Mouse (Mus musculus) megakaryocyte, embryonic 14.5 days (primary cell): Measurements from ENCODE around the gene Vwde. TPM values are rescaled to one million over a fixed set of nuclear protein-coding genes. Genes with fewer than 3 reads are reported as not detected.

Experiments used
- H3K27me3 ChIP-seq: replicated peaks from 2 replicates; pipeline ENCODE3; 2012; ENCODE audit warnings: inconsistent platforms
- H3K36me3 ChIP-seq: replicated peaks from 2 replicates; pipeline ENCODE3; 2012; ENCODE audit warnings: low read length, inconsistent platforms, mixed read lengths
- H3K4me1 ChIP-seq: 2 replicates; pipeline ENCODE4 v1.6.1; 2012; ENCODE audit warnings: inconsistent platforms
- H3K4me3 ChIP-seq: replicated peaks from 2 replicates; pipeline ENCODE3; 2012; ENCODE audit warnings: moderate library complexity, mild to moderate bottlenecking, inconsistent platforms
- H3K9me3 ChIP-seq: 2 replicates; pipeline ENCODE4 v1.6.1; 2012; ENCODE audit warnings: inconsistent platforms
- FLI1 ChIP-seq: IDR thresholded peaks from 2 replicates; pipeline ENCODE4 v1.6.1; 2012; ENCODE audit warnings: low read length, inconsistent platforms, mixed read lengths
- GATA1 ChIP-seq: IDR thresholded peaks from 3 replicates; pipeline ENCODE4 v1.6.1; 2012; ENCODE audit warnings: mixed read lengths, low read length, inconsistent platforms, borderline replicate concordance
- polyA plus RNA-seq: library from polyadenylated mRNA; stranded (reverse); fragments of >175 nt; gene quantifications from 2 replicates; pipeline ENCODE4 v1.2.3, GENCODE M21; 2012; ENCODE audit warnings: low replicate concordance; ENCODE audit not compliant: insufficient read depth

Vwde gene
- polyA plus RNA-seq, 1 experiment: not detected

DNA sequence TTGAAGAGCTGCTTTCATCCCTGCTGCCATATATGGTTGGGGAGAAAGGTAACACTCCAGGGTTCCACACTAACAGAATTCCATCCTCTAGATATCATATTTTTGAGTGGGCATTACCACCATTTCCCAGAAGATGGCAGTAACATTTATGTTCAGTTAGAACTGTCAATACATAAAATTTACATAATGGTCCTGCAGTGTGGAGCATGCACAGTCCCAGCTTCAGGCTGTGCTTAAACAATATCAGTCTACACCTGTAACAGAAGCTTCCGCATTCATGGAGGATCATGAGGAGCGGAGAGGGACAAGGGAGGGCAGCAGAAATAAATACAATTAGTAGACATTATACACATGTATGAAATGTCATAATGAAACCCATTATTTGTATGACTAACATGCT is 65.3 kb downstream of the Vwde start:
- no peak overlapping the region for H3K4me3 ChIP-seq
- H3K4me1 ChIP-seq: no peaks in the 10 kb centered on the region; the same call in 1 of the 2 replicates
- TF ChIP-seq FLI1 (no peak), GATA1 (no peak)
- no peaks in the 10 kb centered on the region for H3K36me3 ChIP-seq
- H3K27me3 ChIP-seq: no peaks in the 10 kb centered on the region
- peaks cover under 1% of the 10 kb centered on the region for H3K9me3 ChIP-seq

DNA sequence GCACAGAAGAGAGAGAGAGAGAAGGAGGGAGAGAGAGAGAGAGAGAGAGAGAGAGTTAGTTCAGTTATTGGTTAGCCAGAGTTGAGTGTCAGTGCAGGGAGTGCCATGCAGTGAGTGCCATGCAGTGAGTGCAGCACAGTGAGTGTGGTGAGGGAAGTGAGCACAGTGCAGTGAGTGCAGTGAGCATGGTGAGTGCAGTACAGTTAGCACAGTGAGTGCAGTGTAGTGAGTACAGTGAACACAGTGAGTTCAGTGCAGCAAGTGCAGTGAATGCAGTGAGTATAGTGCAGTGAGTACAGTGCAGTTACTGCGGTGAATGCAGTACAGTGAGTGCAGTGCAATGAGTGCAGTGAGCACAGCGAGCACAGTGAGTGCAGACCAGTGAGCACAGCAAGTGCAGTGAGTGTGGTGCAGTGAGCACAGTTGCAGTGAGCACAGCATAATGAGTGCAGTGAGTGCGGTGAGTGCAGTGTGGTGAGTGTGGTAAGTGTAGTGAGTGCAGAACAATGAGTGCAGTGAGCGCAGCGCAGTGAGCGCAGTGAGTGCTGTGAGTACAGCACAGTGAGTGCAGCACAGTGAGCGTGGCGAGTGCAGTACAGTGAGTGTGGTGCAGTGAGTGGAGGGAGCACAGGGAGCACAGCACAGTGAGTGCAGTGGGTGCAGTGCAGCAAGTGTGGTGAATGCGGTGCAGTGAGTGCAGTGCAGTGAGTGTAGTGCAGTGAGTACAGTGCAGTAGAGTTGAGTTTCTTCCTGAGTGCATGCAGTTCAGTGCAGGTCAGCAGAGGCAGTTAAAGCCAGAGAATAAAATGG is 70.7 kb downstream of the Vwde start:
- H3K36me3 ChIP-seq: no peaks in the 10 kb centered on the region
- peaks cover 3% of the 10 kb centered on the region for H3K27me3 ChIP-seq
- TF ChIP-seq FLI1: no peak
- no peak; the same call in 2 of the 3 replicates for TF ChIP-seq GATA1
- peaks cover 6% of the 10 kb centered on the region; the same call in 1 of the 2 replicates for H3K4me1 ChIP-seq
- H3K9me3 ChIP-seq: peaks cover 8% of the 10 kb centered on the region
- H3K4me3 ChIP-seq: peak overlapping the region; percentile 86

DNA sequence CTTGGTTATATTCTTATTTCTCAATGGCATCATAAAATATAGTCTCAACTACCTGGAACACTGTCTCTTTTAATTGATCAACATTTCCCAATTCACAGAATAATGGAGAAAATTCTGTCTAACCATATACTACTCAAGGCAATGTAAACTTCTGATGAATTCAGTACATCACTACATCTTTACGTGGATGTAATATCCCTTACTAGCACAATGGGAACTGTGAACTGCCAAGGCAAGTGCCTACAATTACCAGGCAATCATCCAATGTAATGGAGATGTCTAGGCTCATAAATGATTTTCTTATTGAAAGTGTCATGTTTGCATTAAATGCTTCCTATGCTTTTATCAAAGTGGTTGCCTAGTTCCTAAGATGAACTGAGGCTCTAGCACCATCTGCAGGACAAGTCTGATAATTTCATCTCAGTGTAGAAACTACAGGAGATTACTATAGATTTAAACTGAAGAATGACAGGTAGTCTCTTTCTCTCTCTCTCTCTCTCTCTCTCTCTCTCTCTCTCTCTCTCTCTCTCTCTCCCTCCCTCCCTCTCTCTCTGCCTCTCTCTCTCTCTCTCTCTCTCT is 72.6 kb downstream of the Vwde start:
- Histone ChIP-seq H3K36me3 (no peaks in the 10 kb centered on the region), H3K4me1 (peaks cover 6% of the 10 kb centered on the region; the same call in 1 of the 2 replicates), H3K4me3 (no peak overlapping the region), H3K9me3 (peaks cover 8% of the 10 kb centered on the region), H3K27me3 (peaks cover 3% of the 10 kb centered on the region)
- no peak for TF ChIP-seq FLI1
- TF ChIP-seq GATA1: no peak

DNA sequence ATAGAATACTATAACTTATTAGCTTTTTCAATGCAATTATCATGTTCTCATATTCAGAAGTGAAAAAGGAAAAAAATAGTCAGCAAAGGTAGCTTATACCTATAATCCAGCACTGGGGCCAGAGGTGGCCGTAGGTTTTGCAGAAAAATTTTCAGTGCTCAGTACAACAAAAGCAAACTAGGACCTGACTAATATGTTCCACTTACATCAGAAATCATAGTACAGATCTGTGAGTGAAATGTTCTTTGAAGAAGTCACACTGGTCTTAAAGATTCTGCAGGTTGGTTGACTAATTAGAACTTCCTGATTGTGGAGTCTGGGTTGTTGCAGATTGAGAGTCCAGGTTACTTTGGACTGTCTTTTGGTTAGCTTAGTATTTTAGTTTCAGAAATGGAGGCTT is 87.5 kb downstream of the Vwde start:
- Histone ChIP-seq H3K36me3 (no peaks in the 10 kb centered on the region), H3K27me3 (no peaks in the 10 kb centered on the region), H3K4me3 (no peak overlapping the region), H3K9me3 (peaks cover 15% of the 10 kb centered on the region), H3K4me1 (no peaks in the 10 kb centered on the region)
- no peak for TF ChIP-seq FLI1
- no peak for TF ChIP-seq GATA1

DNA sequence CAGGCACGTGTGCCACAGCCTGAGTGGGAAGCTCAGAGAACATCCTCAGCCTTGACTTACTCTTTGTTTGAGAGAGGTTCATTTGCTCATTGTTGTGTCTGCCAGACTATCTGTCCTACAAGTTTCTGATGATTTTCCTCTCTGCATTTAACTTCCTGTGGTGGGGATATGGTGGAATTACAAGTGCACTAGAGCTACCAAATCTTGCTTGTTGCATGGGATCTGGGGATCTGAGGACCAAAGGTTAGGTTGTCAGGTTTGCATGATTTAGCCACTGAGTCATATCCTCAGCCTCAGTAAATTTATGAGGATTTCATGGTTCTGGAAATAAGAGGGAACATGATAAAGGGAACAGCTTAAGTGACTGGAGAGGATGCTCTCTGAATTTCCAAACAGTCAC is 116.1 kb downstream of the Vwde start:
- Histone ChIP-seq H3K4me3 (no peak overlapping the region), H3K36me3 (no peaks in the 10 kb centered on the region), H3K4me1 (no peaks in the 10 kb centered on the region), H3K27me3 (no peaks in the 10 kb centered on the region), H3K9me3 (0 out of 2 replicates have a peak, but pooled peaks cover 2% of the 10 kb centered on the region)
- no peak for TF ChIP-seq FLI1
- TF ChIP-seq GATA1: no peak

Other genes starting within 250 kb of the Vwde start
- 3.1 and 11.4 TPM in 2 replicates for gene Tmem106b, start 155.2 kb downstream of the Vwde start, polyA plus RNA-seq